Mouse (Mus musculus) MN1 (cell line): ENCODE data around the gene Abcf2.

Source experiments
- DNase-seq: peaks from one replicate; pipeline ENCODE4 v3.0.0-alpha.2; 2016; ENCODE audit warnings: low spot score

Abcf2 gene

GRCm38 (mm10) chr5:24601911-24602750 is 24.9 kb upstream of the Abcf2 start:
- peak; percentile 48 for DNase-seq

GRCm38 (mm10) chr5:24601071-24601835 is 24.0 kb upstream of the Abcf2 start:
- no peak for DNase-seq

GRCm38 (mm10) chr5:24600236-24600635 is 23.0 kb upstream of the Abcf2 start:
- DNase-seq = no peak

GRCm38 (mm10) chr5:24599137-24599536 is 21.9 kb upstream of the Abcf2 start:
- no peak for DNase-seq

- DNase-seq = peak; percentile 52
Observed at GRCm38 (mm10) chr5:24598570-24599006, 21.3 kb upstream of the Abcf2 start.

DNA sequence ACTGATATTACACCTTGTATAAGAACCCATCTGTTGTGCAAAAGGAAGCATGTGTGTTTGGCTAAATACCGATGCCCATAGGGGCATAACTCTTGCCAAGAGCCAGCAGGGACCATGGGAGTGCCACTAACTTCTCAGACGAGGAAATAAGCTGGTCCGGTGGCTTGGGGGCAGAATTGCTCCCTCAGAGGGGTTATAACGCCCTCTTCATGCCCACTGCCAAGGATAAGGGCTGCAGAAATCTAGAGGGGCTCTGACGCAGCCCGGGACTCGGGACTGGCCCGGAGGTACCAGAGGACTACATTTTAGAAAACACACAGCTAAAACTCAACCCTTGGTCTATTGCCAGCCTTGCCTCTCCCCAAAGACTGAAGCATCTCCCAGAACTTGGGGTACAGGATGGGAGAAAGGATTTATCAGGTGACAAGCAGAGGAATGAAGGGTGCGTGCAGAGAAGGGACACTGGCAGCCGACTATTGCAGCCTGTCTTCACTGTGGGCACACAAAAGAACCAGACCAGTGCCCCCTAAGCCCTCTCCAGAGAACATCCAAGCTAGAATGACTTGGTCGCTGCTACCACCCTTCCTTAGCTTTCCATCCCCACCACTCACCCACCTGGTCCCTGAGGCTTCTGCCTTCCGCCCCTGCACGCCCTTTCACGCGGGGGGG is 20.8 kb upstream of the Abcf2 start:
- no peak for DNase-seq

DNA sequence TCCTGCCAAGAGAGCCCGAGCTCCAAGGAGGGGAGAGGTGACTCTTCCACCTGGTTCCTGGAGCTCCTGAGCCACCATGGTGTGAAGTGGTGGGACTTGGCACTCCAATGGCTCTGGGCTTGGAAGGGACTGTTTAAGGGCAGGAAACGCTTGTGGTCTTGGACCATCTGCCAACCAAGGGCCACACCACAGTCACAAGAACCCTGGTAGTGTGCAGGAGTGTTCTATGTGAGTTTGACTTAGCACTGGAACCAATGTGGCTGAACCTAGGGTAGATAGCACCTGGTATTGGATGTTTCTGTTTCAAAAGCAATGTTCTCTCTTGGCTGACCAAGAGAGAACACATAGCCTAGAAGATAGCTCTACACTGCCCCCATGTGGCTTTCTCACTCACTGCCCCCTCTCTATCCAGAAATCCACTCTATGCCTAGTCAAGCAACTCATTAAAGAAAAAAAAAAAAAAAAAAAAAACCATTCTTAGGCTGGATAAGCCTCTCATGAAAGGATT is 20.0 kb upstream of the Abcf2 start:
- DNase-seq = peak; percentile 85

DNA sequence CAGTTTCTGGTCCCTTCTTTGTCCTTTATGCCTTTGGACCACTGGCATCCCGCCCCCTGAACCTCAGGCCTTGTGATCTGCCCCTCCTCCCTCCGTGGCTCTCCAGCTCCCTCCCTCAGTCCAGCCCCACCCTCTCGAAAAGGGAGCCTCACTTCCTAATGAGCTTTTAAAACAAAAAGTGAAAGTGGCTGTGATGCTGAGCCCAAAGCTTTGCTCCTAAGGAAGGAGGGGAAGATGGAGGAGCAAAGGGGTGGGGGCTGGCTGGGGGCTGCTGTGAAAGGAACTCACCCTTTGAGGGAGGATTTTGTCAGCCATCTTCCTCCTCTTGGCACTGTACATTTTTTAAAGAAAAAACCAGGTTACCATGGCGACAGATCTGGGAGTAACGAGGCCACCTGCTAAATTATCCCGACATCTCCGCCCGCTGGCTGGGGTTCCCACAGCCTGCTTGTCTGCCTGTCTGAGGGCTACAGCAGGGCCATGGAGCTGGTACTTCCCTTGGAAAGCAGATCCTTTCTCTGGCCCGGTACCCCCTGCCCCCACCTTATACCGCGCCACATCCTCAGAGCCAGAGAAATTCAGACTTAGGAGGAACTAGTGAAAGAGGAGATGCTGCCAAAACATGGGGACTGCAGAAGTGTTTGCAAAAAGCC is 19.4 kb upstream of the Abcf2 start:
- DNase-seq = peak; percentile 80

- peak; percentile 36 for DNase-seq
Observed at GRCm38 (mm10) chr5:24595786-24596380, 18.6 kb upstream of the Abcf2 start.

DNA sequence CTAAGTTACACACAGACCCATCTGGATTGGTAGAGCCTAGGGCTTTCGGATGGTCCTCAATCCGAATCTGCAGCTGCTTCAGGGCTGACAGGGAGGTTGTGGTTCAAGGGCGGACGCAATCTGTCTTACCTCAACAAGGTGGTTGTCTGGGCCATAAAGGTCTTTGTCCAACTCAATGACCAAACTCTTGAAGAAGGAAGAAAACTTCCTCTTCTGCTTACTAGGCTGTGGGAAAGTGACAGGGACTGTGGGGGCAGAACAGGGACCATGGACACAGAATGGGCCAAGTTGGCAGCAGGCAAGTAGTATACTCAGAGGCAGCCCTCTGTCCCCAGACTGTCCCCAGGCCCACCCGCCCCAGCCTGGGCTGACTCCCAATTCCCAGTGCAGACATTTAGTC is 18.0 kb upstream of the Abcf2 start:
- no peak for DNase-seq

- no peak for DNase-seq
Observed at GRCm38 (mm10) chr5:24594346-24594745, 17.1 kb upstream of the Abcf2 start.

DNA sequence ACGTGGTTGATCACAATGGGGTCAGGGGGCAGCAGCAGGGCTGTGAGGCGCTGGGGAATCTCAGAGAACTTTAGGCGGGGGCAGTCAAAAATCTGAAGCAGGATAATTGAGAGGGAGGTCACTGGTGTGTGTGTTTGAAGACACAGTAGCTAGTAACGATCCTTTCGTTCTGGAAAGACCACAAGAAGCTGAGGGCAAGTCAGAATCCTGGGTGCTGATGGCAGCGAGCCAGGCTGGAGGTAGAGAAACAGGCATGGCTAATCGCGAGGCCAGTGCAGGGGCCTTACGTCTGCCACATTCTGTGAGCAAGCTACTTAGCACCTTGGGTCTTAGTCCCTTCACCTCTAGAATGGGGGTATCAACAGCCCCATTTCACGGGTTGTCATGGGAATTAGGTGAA is 16.7 kb upstream of the Abcf2 start:
- DNase-seq = no peak

DNA sequence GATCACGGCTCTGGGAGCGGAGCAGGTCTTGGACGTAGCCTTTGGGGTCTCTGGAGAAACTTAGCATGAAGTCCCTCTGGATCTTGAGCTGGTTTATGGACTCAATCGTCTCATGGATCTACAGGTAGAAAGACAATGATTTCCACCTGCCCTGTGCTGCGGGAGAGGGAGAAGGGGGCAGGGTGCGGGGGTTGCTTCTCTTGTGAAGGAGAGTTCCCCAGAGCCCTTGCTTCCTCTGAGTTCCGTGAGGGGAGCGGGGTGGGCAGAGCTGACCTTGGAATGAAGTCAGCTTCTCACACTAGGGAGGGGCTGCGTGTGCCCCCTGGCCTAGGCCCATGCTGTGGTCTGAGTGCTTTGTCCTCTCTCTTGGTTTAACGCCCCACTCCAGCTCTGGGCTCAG is 16.0 kb upstream of the Abcf2 start:
- no peak for DNase-seq

GRCm38 (mm10) chr5:24592471-24593160 is 15.3 kb upstream of the Abcf2 start:
- DNase-seq = no peak

- DNase-seq = no peak
Observed at GRCm38 (mm10) chr5:24591796-24592470, 14.7 kb upstream of the Abcf2 start.

GRCm38 (mm10) chr5:24591268-24591721 is 14.0 kb upstream of the Abcf2 start:
- no peak for DNase-seq

- no peak for DNase-seq
Observed at GRCm38 (mm10) chr5:24589511-24590500, 12.5 kb upstream of the Abcf2 start.

- DNase-seq = peak; percentile 60
Observed at GRCm38 (mm10) chr5:24587200-24587577, 9.9 kb upstream of the Abcf2 start.
